Mouse (Mus musculus) cerebellum, adult 9-10 months (tissue): ENCODE measurements at regions not wholly inside any gene's neighbourhood (a gene's known extent, or its start where the extent isn't known, plus 50 kb on each side); places are given as distances from the start of the nearest gene placed in this dataset.

Experiments used
- DNase-seq: peaks from one replicate; pipeline ENCODE4 v3.0.0; 2022

GRCm38 (mm10) chr8:26906257-26906656 lies 70.9 kb upstream of the Zfp703 start:
- no peak for DNase-seq

- DNase-seq, result no peak
Observed at GRCm38 (mm10) chr8:26907347-26908170, 69.6 kb upstream of the Zfp703 start.

- DNase-seq, result no peak
Observed at GRCm38 (mm10) chr8:26910186-26910585, 66.9 kb upstream of the Zfp703 start.

- DNase-seq, result no peak
Observed at GRCm38 (mm10) chr8:26913562-26914529, 63.3 kb upstream of the Zfp703 start.

GRCm38 (mm10) chr8:26915731-26916130 lies 61.4 kb upstream of the Zfp703 start:
- DNase-seq, result no peak

GRCm38 (mm10) chr8:26921531-26922177 lies 55.5 kb upstream of the Zfp703 start:
- no peak for DNase-seq

- no peak for DNase-seq
Observed at GRCm38 (mm10) chr8:26922178-26922540, 55.0 kb upstream of the Zfp703 start.

GRCm38 (mm10) chr8:26923166-26923565 lies 54.0 kb upstream of the Zfp703 start:
- no peak for DNase-seq
